Mouse (Mus musculus): ENCODE results near the gene Rrbp1. TPM values are rescaled to one million over a fixed set of nuclear protein-coding genes. Genes with fewer than 3 reads are reported as not detected.

Rrbp1 gene
- polyA plus RNA-seq, 1 experiment from 2014 or later = 74.3 TPM

DNA sequence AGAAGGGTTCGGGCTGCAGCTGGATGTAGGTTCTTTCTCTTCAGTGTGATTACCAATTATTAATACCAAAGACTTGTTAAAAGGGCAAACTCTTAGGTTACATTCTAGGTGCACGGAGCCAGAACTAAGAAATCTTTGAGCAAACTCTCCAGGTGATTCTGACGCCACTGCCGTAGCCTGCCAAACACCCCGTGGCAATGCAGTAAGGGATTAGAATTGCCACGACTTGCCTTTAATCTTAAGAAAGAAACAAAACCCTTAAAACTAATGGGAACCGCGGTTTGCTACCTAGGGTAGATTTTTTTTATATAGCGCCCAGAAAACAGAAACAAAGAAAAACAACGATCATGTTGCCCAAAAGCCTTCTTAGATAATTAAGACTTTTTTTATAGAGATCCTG is 96.8 kb downstream of the Rrbp1 start:
- H3K27ac ChIP-seq (ENCODE audit: low read depth) = peak overlapping the region; percentile 98
- no peaks in the 10 kb centered on the region for H3K36me3 ChIP-seq (replicated peaks; ENCODE audit: insufficient read depth, low read length)
- TF ChIP-seq CTCF (IDR thresholded peaks at IDR 0.05; ENCODE audit: low read depth) (no peak), EP300 (IDR thresholded peaks at IDR 0.05; ENCODE audit: low read depth) (no peak)
- peak overlapping the region; percentile 90 for H3K9ac ChIP-seq (replicated peaks)
- peak overlapping the region; percentile 86 for H3K4me3 ChIP-seq (ENCODE audit: low read depth, low read length)
- 9% methylated on average over 10 of the region's 10 CpGs for WGBS (ENCODE audit: insufficient replicate concordance)
- H3K9me3 ChIP-seq (ENCODE audit: low read length) = no peaks in the 10 kb centered on the region
- H3K4me2 ChIP-seq (ENCODE audit: low read depth, low read length) = peak overlapping the region; percentile 96
- peaks cover 22% of the 10 kb centered on the region for H3K4me1 ChIP-seq (ENCODE audit: insufficient read depth)
- DNase-seq (no peak), ATAC-seq (no peak)
- H3K27me3 ChIP-seq (ENCODE audit: insufficient read depth, low read length) = no peaks in the 10 kb centered on the region

DNA sequence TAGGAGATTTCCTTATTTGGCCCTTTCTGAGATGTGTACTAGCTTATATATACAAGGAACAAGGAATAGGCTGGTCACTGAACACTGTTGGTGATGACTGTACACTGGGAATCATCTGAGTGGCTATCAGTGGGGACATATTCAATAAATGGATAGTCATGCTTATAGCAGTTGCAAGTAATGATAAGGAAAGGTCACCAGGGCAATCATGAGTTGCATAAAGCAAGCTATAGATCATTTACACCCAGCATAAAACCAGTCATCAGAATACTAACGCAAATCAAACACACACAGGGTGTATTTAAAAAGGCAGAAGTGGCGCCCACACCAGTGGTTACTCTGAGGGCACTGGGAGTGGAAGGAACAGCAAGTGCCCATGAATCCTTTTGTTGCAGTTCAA is 98.9 kb downstream of the Rrbp1 start:
- Histone ChIP-seq H3K36me3 (replicated peaks; ENCODE audit: insufficient read depth, low read length) (no peaks in the 10 kb centered on the region), H3K9ac (replicated peaks) (no peak overlapping the region), H3K27me3 (ENCODE audit: insufficient read depth, low read length) (no peaks in the 10 kb centered on the region), H3K4me1 (ENCODE audit: insufficient read depth) (peaks cover 10% of the 10 kb centered on the region), H3K4me3 (ENCODE audit: low read depth, low read length) (no peak overlapping the region), H3K4me2 (ENCODE audit: low read depth, low read length) (no peak overlapping the region), H3K27ac (ENCODE audit: low read depth) (no peak overlapping the region), H3K9me3 (ENCODE audit: low read length) (no peaks in the 10 kb centered on the region)
- TF ChIP-seq EP300 (IDR thresholded peaks at IDR 0.05; ENCODE audit: low read depth) (peak; percentile 90), CTCF (IDR thresholded peaks at IDR 0.05; ENCODE audit: low read depth) (no peak)
- WGBS (ENCODE audit: insufficient replicate concordance) = 67% methylated on average over 2 of the region's 2 CpGs
- peak; percentile 2; the same call in 1 of the 2 replicates for ATAC-seq
- no peak for DNase-seq

DNA sequence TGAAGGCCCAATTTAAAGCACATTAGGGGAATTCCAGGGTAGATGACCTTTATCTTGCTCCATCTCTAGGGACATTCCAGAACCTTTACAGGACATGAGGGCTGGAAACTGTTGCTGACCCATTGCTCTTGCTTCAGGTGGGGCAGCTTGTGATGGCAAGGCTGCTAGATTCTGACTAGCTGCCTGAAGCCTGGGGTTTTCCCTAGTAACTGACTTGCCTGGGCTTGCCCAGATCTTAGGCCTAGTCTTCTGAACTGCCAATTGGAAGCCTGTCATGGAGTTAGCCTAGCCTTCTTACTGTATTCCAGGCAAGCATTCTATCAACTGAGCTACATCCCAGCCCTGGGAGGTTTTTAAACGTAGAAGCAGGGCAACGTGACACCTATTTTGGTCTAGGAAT is 101.8 kb downstream of the Rrbp1 start:
- no peaks in the 10 kb centered on the region for H3K27me3 ChIP-seq (ENCODE audit: insufficient read depth, low read length)
- WGBS (ENCODE audit: insufficient replicate concordance) = 72% methylated on average over 2 of the region's 2 CpGs
- H3K36me3 ChIP-seq (replicated peaks; ENCODE audit: insufficient read depth, low read length) = no peaks in the 10 kb centered on the region
- no peak overlapping the region for H3K9ac ChIP-seq (replicated peaks)
- ATAC-seq (no peak), DNase-seq (no peak)
- H3K27ac ChIP-seq (ENCODE audit: low read depth) = no peak overlapping the region
- no peak overlapping the region for H3K4me2 ChIP-seq (ENCODE audit: low read depth, low read length)
- TF ChIP-seq CTCF (IDR thresholded peaks at IDR 0.05; ENCODE audit: low read depth) = no peak
- no peak for TF ChIP-seq EP300 (IDR thresholded peaks at IDR 0.05; ENCODE audit: low read depth)
- no peak overlapping the region for H3K4me3 ChIP-seq (ENCODE audit: low read depth, low read length)
- peaks cover 2% of the 10 kb centered on the region; the same call in 1 of the 2 replicates for H3K4me1 ChIP-seq (ENCODE audit: insufficient read depth)
- H3K9me3 ChIP-seq (ENCODE audit: low read length) = no peaks in the 10 kb centered on the region

DNA sequence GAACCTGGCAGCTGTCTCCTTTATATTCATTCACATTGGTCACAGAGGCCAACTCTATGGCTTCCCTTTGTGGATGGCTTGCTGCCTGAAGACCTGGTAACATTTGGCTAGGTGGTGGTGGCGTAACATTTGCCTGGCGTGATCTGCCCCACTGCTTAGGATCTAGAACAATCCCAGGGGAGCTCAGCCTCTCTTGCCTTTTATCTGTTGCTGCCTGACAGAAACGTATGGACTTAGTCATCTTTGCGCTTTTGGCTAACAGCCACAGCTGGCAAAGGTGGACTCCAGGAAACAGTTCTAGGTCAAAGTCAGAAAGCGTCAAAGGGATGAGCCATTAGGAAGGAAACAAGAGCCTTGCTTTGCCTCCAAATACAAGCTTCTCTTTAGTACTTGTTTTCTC is 106.2 kb downstream of the Rrbp1 start:
- Histone ChIP-seq H3K27ac (ENCODE audit: low read depth) (no peak overlapping the region), H3K9me3 (ENCODE audit: low read length) (no peaks in the 10 kb centered on the region), H3K4me2 (ENCODE audit: low read depth, low read length) (no peak overlapping the region), H3K27me3 (ENCODE audit: insufficient read depth, low read length) (no peaks in the 10 kb centered on the region), H3K36me3 (replicated peaks; ENCODE audit: insufficient read depth, low read length) (no peaks in the 10 kb centered on the region), H3K9ac (replicated peaks) (no peak overlapping the region), H3K4me1 (ENCODE audit: insufficient read depth) (0 out of 2 replicates have a peak, but pooled peaks cover 8% of the 10 kb centered on the region), H3K4me3 (ENCODE audit: low read depth, low read length) (no peak overlapping the region)
- DNase-seq (no peak), ATAC-seq (no peak)
- WGBS (ENCODE audit: insufficient replicate concordance) = 51% methylated on average over 5 of the region's 5 CpGs
- no peak for TF ChIP-seq EP300 (IDR thresholded peaks at IDR 0.05; ENCODE audit: low read depth)
- TF ChIP-seq CTCF (IDR thresholded peaks at IDR 0.05; ENCODE audit: low read depth) = no peak

DNA sequence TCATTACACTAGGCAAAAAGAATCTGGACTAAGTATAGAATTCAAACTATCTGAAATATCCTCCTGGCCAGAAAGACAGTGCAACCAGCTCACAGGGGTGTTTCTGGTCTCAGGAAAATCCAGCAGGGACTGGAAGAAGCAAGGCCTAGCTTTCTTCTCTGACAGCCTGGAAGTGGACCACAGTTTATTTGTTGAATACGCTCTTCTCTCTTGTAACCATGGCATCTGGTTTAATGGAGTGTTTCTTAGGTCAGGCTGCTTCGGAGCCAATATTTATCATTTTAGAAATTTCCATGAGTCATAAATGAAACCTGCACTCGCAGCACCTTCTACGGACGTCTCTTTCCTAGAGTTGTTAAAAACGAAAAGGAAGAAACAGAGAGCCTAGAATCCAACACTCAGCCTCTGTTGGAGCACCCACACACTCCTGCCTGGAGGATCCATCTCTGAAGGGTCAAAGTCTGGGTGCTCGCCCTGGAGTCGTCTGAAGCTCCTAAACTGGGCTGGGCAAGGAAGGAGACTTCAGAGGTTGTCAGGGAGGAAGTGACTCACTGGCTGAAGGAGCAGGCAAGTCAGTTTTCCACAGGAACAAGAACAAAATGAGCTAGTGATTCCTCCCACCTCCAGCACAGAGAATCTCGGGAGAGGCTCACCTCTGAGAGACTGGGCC is 107.6 kb downstream of the Rrbp1 start:
- H3K9ac ChIP-seq (replicated peaks) = no peak overlapping the region
- no peak overlapping the region for H3K4me2 ChIP-seq (ENCODE audit: low read depth, low read length)
- no peak overlapping the region for H3K27ac ChIP-seq (ENCODE audit: low read depth)
- no peaks in the 10 kb centered on the region for H3K9me3 ChIP-seq (ENCODE audit: low read length)
- H3K4me3 ChIP-seq (ENCODE audit: low read depth, low read length) = no peak overlapping the region
- DNase-seq = no peak
- H3K27me3 ChIP-seq (ENCODE audit: insufficient read depth, low read length) = no peaks in the 10 kb centered on the region
- no peak for TF ChIP-seq CTCF (IDR thresholded peaks at IDR 0.05; ENCODE audit: low read depth)
- TF ChIP-seq EP300 (IDR thresholded peaks at IDR 0.05; ENCODE audit: low read depth) = no peak
- 65% methylated on average over 9 of the region's 9 CpGs for WGBS (ENCODE audit: insufficient replicate concordance)
- no peaks in the 10 kb centered on the region for H3K36me3 ChIP-seq (replicated peaks; ENCODE audit: insufficient read depth, low read length)
- 0 out of 2 replicates have a peak, but pooled peaks cover 9% of the 10 kb centered on the region for H3K4me1 ChIP-seq (ENCODE audit: insufficient read depth)
- ATAC-seq = no peak

DNA sequence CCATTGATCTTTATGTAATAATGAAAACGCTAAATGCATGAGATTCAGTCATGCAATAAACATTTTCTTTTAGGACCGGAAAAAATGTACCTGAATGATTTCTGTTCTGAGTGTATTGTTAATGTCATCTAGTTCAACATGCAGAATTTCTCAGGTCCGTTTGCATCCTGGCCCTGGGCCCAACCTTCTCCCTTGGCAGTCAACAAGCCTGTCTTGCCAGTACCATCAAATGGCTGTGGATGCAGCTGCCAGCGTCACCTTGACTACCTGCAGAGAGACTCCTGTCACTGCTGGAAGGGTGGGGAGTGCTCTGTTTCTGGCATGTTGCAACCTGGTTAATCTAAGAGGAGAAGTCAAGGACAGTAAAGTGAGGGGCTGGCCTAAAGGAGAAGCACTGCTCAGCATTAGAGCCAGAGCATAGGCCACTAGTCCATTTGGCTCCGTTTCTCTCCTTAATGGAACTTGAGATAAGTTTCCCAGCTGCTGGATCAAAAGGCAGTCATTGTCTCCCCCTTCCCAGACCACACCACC is 110.2 kb downstream of the Rrbp1 start:
- DNase-seq (no peak), ATAC-seq (no peak)
- Histone ChIP-seq H3K27me3 (ENCODE audit: insufficient read depth, low read length) (no peaks in the 10 kb centered on the region), H3K4me2 (ENCODE audit: low read depth, low read length) (no peak overlapping the region), H3K27ac (ENCODE audit: low read depth) (no peak overlapping the region), H3K4me1 (ENCODE audit: insufficient read depth) (0 out of 2 replicates have a peak, but pooled peaks cover 9% of the 10 kb centered on the region), H3K36me3 (replicated peaks; ENCODE audit: insufficient read depth, low read length) (no peaks in the 10 kb centered on the region), H3K4me3 (ENCODE audit: low read depth, low read length) (no peak overlapping the region), H3K9ac (replicated peaks) (no peak overlapping the region), H3K9me3 (ENCODE audit: low read length) (no peaks in the 10 kb centered on the region)
- TF ChIP-seq EP300 (IDR thresholded peaks at IDR 0.05; ENCODE audit: low read depth) (no peak), CTCF (IDR thresholded peaks at IDR 0.05; ENCODE audit: low read depth) (no peak)
- 73% methylated on average over 5 of the region's 5 CpGs for WGBS (ENCODE audit: insufficient replicate concordance)
